Mouse (Mus musculus): ENCODE measurements around the gene Tmem234. TPM values are rescaled to one million over a fixed set of nuclear protein-coding genes. Genes with fewer than 3 reads are reported as not detected.

Tmem234 gene
- polyA plus RNA-seq, 1 experiment from 2014 or later: 192 TPM

- peak overlapping the region; percentile 36 for H3K9ac ChIP-seq (replicated peaks; ENCODE audit: low read depth)
- peak overlapping the region; percentile 69 for H3K4me2 ChIP-seq (replicated peaks; ENCODE audit: low read depth, low read length)
- peak overlapping the region; percentile 82; the same call in 1 of the 2 replicates for H3K27ac ChIP-seq (ENCODE audit: low read length)
- WGBS: 2% methylated on average over 36 of the region's 36 CpGs
- H3K36me3 ChIP-seq (ENCODE audit: insufficient read depth, low read length): no peaks in the 10 kb centered on the region
- H3K9me3 ChIP-seq (ENCODE audit: low read length): no peaks in the 10 kb centered on the region
- no peaks in the 10 kb centered on the region for H3K27me3 ChIP-seq (replicated peaks; ENCODE audit: insufficient read depth, low read length)
- ATAC-seq (peak; percentile 89), DNase-seq (ENCODE audit: low spot score) (peak; percentile 88)
- no peak for TF ChIP-seq EP300 (IDR thresholded peaks at IDR 0.05)
- peak; percentile 77 for TF ChIP-seq CTCF (IDR thresholded peaks at IDR 0.05)
- peaks cover 6% of the 10 kb centered on the region; the same call in 1 of the 2 replicates for H3K4me1 ChIP-seq (ENCODE audit: insufficient read depth, low read depth, low read length)
- H3K4me3 ChIP-seq (ENCODE audit: low read depth, low read length): peak overlapping the region; percentile 45
Observed at GRCm38 (mm10) chr4:129584884-129585608, 15.4 kb upstream of the Tmem234 start.

GRCm38 (mm10) chr4:129585773-129586172 is 14.7 kb upstream of the Tmem234 start:
- no peak for TF ChIP-seq CTCF (IDR thresholded peaks at IDR 0.05)
- no peak for TF ChIP-seq EP300 (IDR thresholded peaks at IDR 0.05)
- no peaks in the 10 kb centered on the region for H3K36me3 ChIP-seq (ENCODE audit: insufficient read depth, low read length)
- ATAC-seq: no peak
- H3K4me1 ChIP-seq (ENCODE audit: insufficient read depth, low read depth, low read length): peaks cover 6% of the 10 kb centered on the region; the same call in 1 of the 2 replicates
- H3K4me3 ChIP-seq (ENCODE audit: low read depth, low read length): no peak overlapping the region
- no peak overlapping the region for H3K9ac ChIP-seq (replicated peaks; ENCODE audit: low read depth)
- WGBS: 76% methylated on average over 9 of the region's 9 CpGs
- no peak overlapping the region for H3K27ac ChIP-seq (ENCODE audit: low read length)
- H3K9me3 ChIP-seq (ENCODE audit: low read length): no peaks in the 10 kb centered on the region
- no peaks in the 10 kb centered on the region for H3K27me3 ChIP-seq (replicated peaks; ENCODE audit: insufficient read depth, low read length)
- no peak for DNase-seq (ENCODE audit: low spot score)
- peak overlapping the region; percentile 69; the same call in 1 of the 2 replicates for H3K4me2 ChIP-seq (replicated peaks; ENCODE audit: low read depth, low read length)

DNA sequence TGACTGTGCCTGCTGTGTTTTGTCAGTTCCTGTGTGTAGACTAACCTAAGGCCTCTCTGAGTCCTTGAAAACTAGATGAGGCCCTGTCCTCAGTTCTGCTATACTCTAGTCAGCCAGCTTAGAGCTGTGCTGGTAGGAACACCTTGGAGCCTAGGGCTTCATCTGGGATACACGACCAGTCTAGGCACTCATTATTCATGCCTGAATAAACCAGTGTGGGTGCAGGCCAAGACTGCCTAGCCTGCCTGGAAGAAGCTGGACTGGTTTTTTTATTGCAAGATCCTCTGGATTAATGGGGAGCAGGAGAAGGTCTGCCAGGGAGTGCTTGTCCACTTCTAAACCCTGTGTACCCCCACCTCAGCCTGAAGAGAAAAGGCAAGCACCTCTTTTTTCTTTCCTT is 13.5 kb upstream of the Tmem234 start:
- TF ChIP-seq CTCF (IDR thresholded peaks at IDR 0.05) (no peak), EP300 (IDR thresholded peaks at IDR 0.05) (no peak)
- Histone ChIP-seq H3K4me2 (replicated peaks; ENCODE audit: low read depth, low read length) (no peak overlapping the region), H3K4me3 (ENCODE audit: low read depth, low read length) (no peak overlapping the region), H3K36me3 (ENCODE audit: insufficient read depth, low read length) (peaks cover 9% of the 10 kb centered on the region), H3K9me3 (ENCODE audit: low read length) (no peaks in the 10 kb centered on the region), H3K4me1 (ENCODE audit: insufficient read depth, low read depth, low read length) (peaks cover 6% of the 10 kb centered on the region; the same call in 1 of the 2 replicates), H3K27ac (ENCODE audit: low read length) (no peak overlapping the region), H3K9ac (replicated peaks; ENCODE audit: low read depth) (no peak overlapping the region), H3K27me3 (replicated peaks; ENCODE audit: insufficient read depth, low read length) (no peaks in the 10 kb centered on the region)
- DNase-seq (ENCODE audit: low spot score) (no peak), ATAC-seq (no peak)
- WGBS: 38% methylated on average over 1 of the region's 1 CpGs

DNA sequence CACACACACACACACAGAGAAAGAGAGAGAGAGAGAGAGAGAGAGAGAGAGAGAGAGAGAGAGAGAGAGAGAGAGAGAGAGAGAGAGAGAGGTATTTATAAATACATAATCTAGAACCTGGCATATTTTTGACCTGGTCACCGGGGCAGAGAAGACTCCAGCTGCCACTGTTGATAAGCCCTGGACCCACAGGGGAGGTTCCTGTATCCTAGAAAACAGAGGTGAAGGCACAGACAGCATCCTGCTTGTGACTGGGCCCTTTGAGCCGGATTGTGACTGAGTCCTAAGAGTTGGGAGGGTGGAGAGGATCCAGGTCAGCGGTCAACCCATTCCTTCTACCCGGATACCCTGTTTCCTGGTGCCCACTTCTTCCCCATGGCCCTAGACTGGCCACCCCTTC is 11.6 kb upstream of the Tmem234 start:
- no peak for TF ChIP-seq CTCF (IDR thresholded peaks at IDR 0.05)
- no peak overlapping the region for H3K4me3 ChIP-seq (ENCODE audit: low read depth, low read length)
- peaks cover 6% of the 10 kb centered on the region; the same call in 1 of the 2 replicates for H3K4me1 ChIP-seq (ENCODE audit: insufficient read depth, low read depth, low read length)
- no peaks in the 10 kb centered on the region for H3K9me3 ChIP-seq (ENCODE audit: low read length)
- no peak overlapping the region for H3K9ac ChIP-seq (replicated peaks; ENCODE audit: low read depth)
- peaks cover 21% of the 10 kb centered on the region for H3K36me3 ChIP-seq (ENCODE audit: insufficient read depth, low read length)
- no peak for ATAC-seq
- H3K27me3 ChIP-seq (replicated peaks; ENCODE audit: insufficient read depth, low read length): no peaks in the 10 kb centered on the region
- no peak overlapping the region for H3K4me2 ChIP-seq (replicated peaks; ENCODE audit: low read depth, low read length)
- 69% methylated on average over 4 of the region's 4 CpGs for WGBS
- no peak for DNase-seq (ENCODE audit: low spot score)
- no peak overlapping the region for H3K27ac ChIP-seq (ENCODE audit: low read length)

DNA sequence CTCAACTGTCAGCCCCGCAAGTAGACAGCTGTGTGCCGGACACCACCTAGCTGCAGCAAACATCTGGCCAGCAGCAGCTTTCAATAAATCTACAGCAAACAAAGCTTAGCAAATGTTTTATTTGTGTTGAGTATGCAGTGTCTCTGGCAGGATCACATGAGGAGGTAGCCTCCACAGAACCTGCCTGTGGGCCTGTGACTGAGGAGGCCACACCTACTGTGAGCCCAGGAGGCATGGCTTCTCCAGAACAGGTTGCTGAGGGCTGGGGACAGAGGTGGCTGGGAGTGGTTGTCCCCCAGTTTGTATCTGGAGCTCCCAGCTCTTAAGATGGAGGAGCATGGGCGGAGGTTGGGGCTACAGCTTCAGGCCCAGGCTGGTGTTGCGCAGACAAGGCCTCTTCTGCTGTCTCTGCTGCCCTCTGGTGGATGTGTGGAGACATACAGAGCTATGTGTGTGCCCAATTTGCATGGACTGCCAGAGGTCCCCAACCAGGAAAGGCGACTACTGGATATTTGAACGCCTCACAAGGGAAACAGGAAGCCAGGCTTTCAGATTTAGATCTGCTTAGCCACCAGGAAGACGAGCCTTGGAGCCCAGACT is 8.1 kb downstream of the Tmem234 start:
- Histone ChIP-seq H3K4me1 (ENCODE audit: insufficient read depth, low read depth, low read length) (no peaks in the 10 kb centered on the region), H3K4me2 (replicated peaks; ENCODE audit: low read depth, low read length) (no peak overlapping the region), H3K4me3 (ENCODE audit: low read depth, low read length) (no peak overlapping the region), H3K27ac (ENCODE audit: low read length) (no peak overlapping the region), H3K9ac (replicated peaks; ENCODE audit: low read depth) (no peak overlapping the region), H3K36me3 (ENCODE audit: insufficient read depth, low read length) (peaks cover 14% of the 10 kb centered on the region; the same call in 1 of the 2 replicates), H3K27me3 (replicated peaks; ENCODE audit: insufficient read depth, low read length) (no peaks in the 10 kb centered on the region), H3K9me3 (ENCODE audit: low read length) (no peaks in the 10 kb centered on the region)
- peak; percentile 94 for ATAC-seq
- peak; percentile 94 for DNase-seq (ENCODE audit: low spot score)
- WGBS: 31% methylated on average over 7 of the region's 7 CpGs
- peak; percentile 97 for TF ChIP-seq CTCF (IDR thresholded peaks at IDR 0.05)
- no peak for TF ChIP-seq EP300 (IDR thresholded peaks at IDR 0.05)

DNA sequence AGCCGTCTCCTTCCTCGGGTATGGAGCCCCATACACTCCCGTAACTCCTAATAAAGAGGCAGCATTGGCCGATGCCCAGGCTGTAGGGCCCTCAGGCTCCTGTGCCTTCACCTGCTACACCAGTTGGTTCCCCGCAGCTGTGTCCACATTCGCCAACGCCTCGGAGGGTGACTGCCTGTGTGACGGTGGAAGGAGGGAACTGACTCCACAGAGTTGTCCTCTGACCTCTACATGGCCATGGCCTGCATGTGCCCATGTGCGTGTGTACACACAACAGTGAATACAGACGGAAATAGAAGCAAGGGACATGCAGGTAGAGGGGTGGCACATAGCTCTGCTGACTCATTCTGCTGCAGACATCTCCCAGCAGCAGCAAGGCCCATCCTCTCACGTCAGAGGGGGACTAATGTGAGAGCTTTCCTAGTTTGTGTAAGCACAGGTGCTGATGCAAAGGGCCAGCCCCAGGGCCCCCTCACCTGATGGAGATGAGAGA is 8.7 kb downstream of the Tmem234 start:
- DNase-seq (ENCODE audit: low spot score) (no peak), ATAC-seq (0 out of 2 replicates have a peak, but pooled peaks have one; percentile 10)
- Histone ChIP-seq H3K4me1 (ENCODE audit: insufficient read depth, low read depth, low read length) (no peaks in the 10 kb centered on the region), H3K36me3 (ENCODE audit: insufficient read depth, low read length) (peaks cover 11% of the 10 kb centered on the region; the same call in 1 of the 2 replicates), H3K4me2 (replicated peaks; ENCODE audit: low read depth, low read length) (no peak overlapping the region), H3K9ac (replicated peaks; ENCODE audit: low read depth) (no peak overlapping the region), H3K9me3 (ENCODE audit: low read length) (no peaks in the 10 kb centered on the region), H3K27ac (ENCODE audit: low read length) (no peak overlapping the region), H3K4me3 (ENCODE audit: low read depth, low read length) (no peak overlapping the region), H3K27me3 (replicated peaks; ENCODE audit: insufficient read depth, low read length) (no peaks in the 10 kb centered on the region)
- 72% methylated on average over 12 of the region's 12 CpGs for WGBS
- TF ChIP-seq EP300 (IDR thresholded peaks at IDR 0.05): no peak
- no peak for TF ChIP-seq CTCF (IDR thresholded peaks at IDR 0.05)

Measured in lung, postnatal 0 days (tissue).